Mouse (Mus musculus): ENCODE results near the gene Add3. TPM values are rescaled to one million over a fixed set of nuclear protein-coding genes. Genes with fewer than 3 reads are reported as not detected.

The Add3 gene
- 83.6 TPM for polyA plus RNA-seq (2014; fragmentation: Illumina TruSeq; extraction: RNeasy Lipid Tissue Mini Kit (QIAGEN cat#74804))

GRCm38 (mm10) chr19:53140044-53140803, at the start of gene Add3:
Add3 (plus strand) TSS chr19:53140443.

Other genes starting within 250 kb of the Add3 start
- gene Xpnpep1, start 100.2 kb upstream of the Add3 start, polyA plus RNA-seq (2014; fragmentation: Illumina TruSeq; extraction: RNeasy Lipid Tissue Mini Kit (QIAGEN cat#74804)) = 20.2 TPM
- 48.5 TPM for gene Mxi1, start 170.1 kb downstream of the Add3 start, polyA plus RNA-seq (2014; fragmentation: Illumina TruSeq; extraction: RNeasy Lipid Tissue Mini Kit (QIAGEN cat#74804))
- not detected for gene Gm10197, start 231.3 kb downstream of the Add3 start, polyA plus RNA-seq (2014; fragmentation: Illumina TruSeq; extraction: RNeasy Lipid Tissue Mini Kit (QIAGEN cat#74804))

Measured in ovary, adult 10 weeks (tissue).